Mouse (Mus musculus) cortical plate, adult 2 months (tissue): ENCODE results near the gene Nolc1.

Source experiments
- CTCF ChIP-seq: fragments of 200-500 bp; IDR thresholded peaks from 2 replicates; pipeline ENCODE4 v1.5.1; 2011; ENCODE audit warnings: mild to moderate bottlenecking, control low read depth, low read length; ENCODE audit not compliant: insufficient read depth; ENCODE audit errors: extremely low read depth
- POLR2A ChIP-seq: fragments of 200-500 bp; IDR thresholded peaks from 2 replicates; pipeline ENCODE4 v1.6.1; 2011; ENCODE audit warnings: mild to moderate bottlenecking, low read length, control low read depth; ENCODE audit not compliant: insufficient read depth; ENCODE audit errors: extremely low read depth

GRCm38 (mm10) chr19:46123876-46124275, 48.2 kb downstream of the Nolc1 start:
- TF ChIP-seq POLR2A (no peak), CTCF (no peak)
